Mouse (Mus musculus) heart, embryonic 14.5 days (tissue): ENCODE measurements around the gene Irs2. TPM values are rescaled to one million over a fixed set of nuclear protein-coding genes. Genes with fewer than 3 reads are reported as not detected.
A peak's percentile ranks its signal among the peaks of the same experiment; 100 is the strongest.

Experiments
- ATAC-seq: fragments of 200-750 bp; cut with Nextera tagmentation; 2 replicates; pipeline ENCODE4 v1.8.0; 2017; ENCODE audit warnings: low read depth, moderate TSS enrichment; ENCODE audit not compliant: insufficient number of reproducible peaks, insufficient read depth, low FRiP score
- H3K27ac ChIP-seq, 2 experiments: fragments of 200-500 bp in 1 of 2; fragments of 300-500 bp in 1 of 2; sonication (generic) in 1 of 2; replicated peaks in 1 of 2; 2 replicates each; pipeline ENCODE4 v1.5.1; 2012 to 2014; ENCODE audit warnings: low read depth in 2 of 2, low read length in 2 of 2, control low read depth in 1 of 2, mild to moderate bottlenecking in 1 of 2, mixed read lengths in 1 of 2; ENCODE audit not compliant: control insufficient read depth in 1 of 2, insufficient read depth in 1 of 2
- H3K27me3 ChIP-seq: fragments of 300-500 bp; sonication (generic); 2 replicates; pipeline ENCODE4 v1.6.1; 2014; ENCODE audit warnings: mild to moderate bottlenecking, low read length, control low read depth; ENCODE audit not compliant: control insufficient read depth, insufficient read depth
- H3K36me3 ChIP-seq: fragments of 300-500 bp; sonication (generic); 2 replicates; pipeline ENCODE4 v1.6.1; 2014; ENCODE audit warnings: mild to moderate bottlenecking, control low read depth, low read length, mixed read lengths; ENCODE audit not compliant: control insufficient read depth, insufficient read depth
- H3K4me1 ChIP-seq, 2 experiments: fragments of 200-500 bp in 1 of 2; fragments of 300-500 bp in 1 of 2; sonication (generic) in 1 of 2; 2 replicates each; pipeline ENCODE4 v1.6.1; 2012 to 2014; ENCODE audit warnings: low read length in 2 of 2, control low read depth in 1 of 2, mixed read lengths in 1 of 2; ENCODE audit not compliant: control insufficient read depth in 2 of 2, insufficient read depth in 2 of 2
- H3K4me2 ChIP-seq: fragments of 300-500 bp; sonication (generic); 2 replicates; pipeline ENCODE4 v1.6.1; 2014; ENCODE audit warnings: mild to moderate bottlenecking, low read length
- H3K4me3 ChIP-seq, 2 experiments: fragments of 200-500 bp in 1 of 2; fragments of 300-500 bp in 1 of 2; sonication (generic) in 1 of 2; 2 replicates each; pipeline ENCODE4 v1.5.1; 2012 to 2014; ENCODE audit warnings: low read length in 2 of 2, mild to moderate bottlenecking in 2 of 2, control low read depth in 1 of 2, low read depth in 1 of 2, moderate library complexity in 1 of 2; ENCODE audit not compliant: control insufficient read depth in 1 of 2, insufficient read depth in 1 of 2
- H3K9ac ChIP-seq: fragments of 300-500 bp; sonication (generic); 2 replicates; pipeline ENCODE4 v1.6.1; 2014; ENCODE audit warnings: mild to moderate bottlenecking, low read length
- H3K9me3 ChIP-seq: fragments of 300-500 bp; sonication (generic); 2 replicates; pipeline ENCODE4 v1.6.1; 2016; ENCODE audit warnings: low read length, control low read depth; ENCODE audit not compliant: control insufficient read depth
- WGBS: fragments of 180-500 bp; shearing (Covaris S2); extraction: QIAGEN DNeasy Blood & Tissue Kit; methylation state at CpG from one replicate; pipeline ENCODE4 v1.1.7; 2014; 5-methylcytosine and 5-hydroxymethylcytosine counted together
- polyA plus RNA-seq: library from polyadenylated mRNA; unstranded; fragments of >200 nt; fragmentation: Nextera tagmentation; extraction: Ambion mirVana; gene quantifications from 2 replicates; pipeline ENCODE4 v1.2.1, GENCODE M21; 2014

Gene Irs2
- polyA plus RNA-seq, 1 experiment from 2014 or later = 4.5 TPM

DNA sequence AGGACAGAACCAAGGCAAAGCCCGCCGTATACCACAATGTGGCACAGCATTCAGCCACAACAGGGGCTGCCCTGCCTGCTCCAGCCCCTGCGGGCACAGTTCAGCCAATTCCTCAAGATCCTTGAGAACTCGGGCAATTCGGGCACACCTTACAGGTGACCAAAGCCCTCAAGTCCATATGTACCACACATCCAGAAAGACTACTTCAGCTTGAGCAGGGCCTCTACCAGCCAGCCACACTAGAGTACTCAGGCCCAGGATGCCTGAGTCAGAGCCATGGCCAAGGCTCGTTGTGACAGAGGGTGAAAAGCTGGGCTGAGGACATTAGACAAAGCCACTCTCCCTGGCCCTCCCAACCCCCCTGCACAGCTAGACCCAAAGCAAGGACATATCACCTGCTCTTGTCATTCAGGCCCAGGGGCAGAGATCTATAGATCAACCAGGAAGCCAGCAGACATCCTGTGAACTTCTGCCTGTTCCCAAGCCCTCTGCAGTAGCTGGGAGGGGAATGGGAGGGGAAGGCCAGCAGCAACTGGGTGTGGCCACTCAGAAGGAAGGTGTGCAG lies 13.8 kb downstream of the Irs2 start:
- Histone ChIP-seq H3K4me3 (no peak overlapping the region), H3K4me1 (peaks cover 30 to 57% of the 10 kb centered on the region in 2 experiments), H3K9ac (no peak overlapping the region), H3K4me2 (no peak overlapping the region), H3K27ac (peak overlapping the region in 1 of 2 experiments; percentile 15; a peak in 1 of 4 replicates), H3K27me3 (no peaks in the 10 kb centered on the region), H3K9me3 (no peaks in the 10 kb centered on the region), H3K36me3 (peaks cover 18% of the 10 kb centered on the region; the same call in 1 of the 2 replicates)
- 86% methylated on average over 6 of the region's 6 CpGs for WGBS
- no peak; the same call in 1 of the 2 replicates for ATAC-seq

DNA sequence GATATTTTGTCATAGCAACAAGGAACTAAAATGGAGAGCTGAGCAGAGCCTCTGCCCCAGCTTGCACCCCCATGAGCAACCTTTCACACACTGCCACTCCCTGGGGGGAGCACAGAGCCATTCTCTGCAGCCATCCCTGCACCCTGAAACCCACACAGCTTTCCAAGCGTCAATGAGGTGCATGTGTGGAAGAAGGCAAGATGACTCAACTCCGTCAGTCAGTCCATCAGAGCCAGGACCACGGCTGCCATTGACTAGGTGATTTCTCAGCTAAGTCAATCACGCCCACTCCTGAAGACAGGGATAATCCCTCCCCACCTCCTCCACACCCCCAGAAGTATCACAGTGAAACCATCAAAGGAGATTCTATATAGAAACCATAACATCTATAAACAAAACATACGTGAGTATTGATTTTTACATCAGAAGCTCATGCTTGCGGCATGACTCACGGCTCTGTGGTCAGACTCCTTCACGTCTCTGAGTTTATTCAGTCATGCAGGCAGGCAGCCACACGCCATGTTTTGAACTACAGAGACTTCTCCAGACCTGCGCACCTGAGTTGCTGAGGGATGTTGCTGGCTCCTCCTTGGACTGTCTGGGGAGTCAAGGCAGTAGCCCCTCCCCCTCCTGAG lies 14.6 kb downstream of the Irs2 start:
- H3K27ac ChIP-seq = no peak overlapping the region
- H3K4me2 ChIP-seq = no peak overlapping the region
- no peak for ATAC-seq
- no peaks in the 10 kb centered on the region for H3K9me3 ChIP-seq
- peaks cover 17% of the 10 kb centered on the region; the same call in 1 of the 2 replicates for H3K36me3 ChIP-seq
- 93% methylated on average over 10 of the region's 10 CpGs for WGBS
- H3K4me1 ChIP-seq = peaks cover 30 to 62% of the 10 kb centered on the region in 2 experiments
- H3K4me3 ChIP-seq = no peak overlapping the region
- no peak overlapping the region for H3K9ac ChIP-seq
- no peaks in the 10 kb centered on the region for H3K27me3 ChIP-seq

DNA sequence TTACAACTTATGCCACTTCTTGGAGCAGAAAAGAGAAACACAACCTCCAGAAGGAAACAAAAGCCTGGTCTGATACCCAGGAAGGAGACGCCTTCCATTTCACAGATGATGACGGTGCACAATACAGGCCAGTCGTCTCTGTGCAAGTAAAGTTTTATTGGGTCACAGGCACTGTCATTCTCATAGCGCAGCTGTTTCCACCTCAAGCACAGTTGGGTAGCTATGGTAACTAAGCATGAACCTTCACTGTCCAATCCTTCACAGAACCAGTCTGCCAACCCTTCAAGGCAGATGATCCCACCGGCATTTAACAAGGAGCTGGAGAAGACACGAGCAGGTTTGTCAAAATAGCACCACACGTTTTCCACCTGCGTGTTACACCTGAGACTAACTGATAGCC lies 16.2 kb downstream of the Irs2 start:
- H3K9ac ChIP-seq = no peak overlapping the region
- H3K27me3 ChIP-seq = no peaks in the 10 kb centered on the region
- H3K4me3 ChIP-seq = no peak overlapping the region
- H3K4me1 ChIP-seq = peaks cover 35 to 74% of the 10 kb centered on the region in 2 experiments
- H3K27ac ChIP-seq = no peak overlapping the region
- 77% methylated on average over 8 of the region's 8 CpGs for WGBS
- H3K36me3 ChIP-seq = 0 out of 2 replicates have a peak, but pooled peaks cover 4% of the 10 kb centered on the region
- no peak overlapping the region for H3K4me2 ChIP-seq
- ATAC-seq = no peak
- no peaks in the 10 kb centered on the region for H3K9me3 ChIP-seq

DNA sequence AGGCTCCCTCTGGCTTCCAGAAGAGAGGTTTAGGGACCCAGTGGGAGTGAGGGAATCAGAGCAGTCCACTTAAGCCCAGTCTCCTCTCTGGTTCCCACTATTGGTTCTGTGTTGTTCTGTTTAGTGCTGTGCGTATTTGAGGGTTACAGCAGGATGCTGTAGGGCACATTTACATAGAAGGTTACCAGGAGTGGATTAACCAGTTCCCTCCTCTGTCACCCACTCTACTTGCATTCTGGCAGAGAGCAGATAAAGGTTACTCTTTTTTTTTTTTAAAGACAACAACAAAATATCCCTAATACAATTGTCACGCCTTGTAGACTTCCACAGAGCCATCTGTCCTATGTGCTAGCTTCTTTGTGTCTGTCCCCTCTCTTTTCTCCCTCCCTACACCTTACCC lies 16.9 kb downstream of the Irs2 start:
- no peak overlapping the region for H3K9ac ChIP-seq
- H3K4me2 ChIP-seq = no peak overlapping the region
- peaks cover 33 to 67% of the 10 kb centered on the region in 2 experiments for H3K4me1 ChIP-seq
- no peaks in the 10 kb centered on the region for H3K27me3 ChIP-seq
- no peaks in the 10 kb centered on the region; the same call in 1 of the 2 replicates for H3K9me3 ChIP-seq
- WGBS = 70% methylated on average over 2 of the region's 2 CpGs
- no peak overlapping the region for H3K4me3 ChIP-seq
- no peak for ATAC-seq
- no peak overlapping the region for H3K27ac ChIP-seq
- H3K36me3 ChIP-seq = peaks cover 7% of the 10 kb centered on the region

DNA sequence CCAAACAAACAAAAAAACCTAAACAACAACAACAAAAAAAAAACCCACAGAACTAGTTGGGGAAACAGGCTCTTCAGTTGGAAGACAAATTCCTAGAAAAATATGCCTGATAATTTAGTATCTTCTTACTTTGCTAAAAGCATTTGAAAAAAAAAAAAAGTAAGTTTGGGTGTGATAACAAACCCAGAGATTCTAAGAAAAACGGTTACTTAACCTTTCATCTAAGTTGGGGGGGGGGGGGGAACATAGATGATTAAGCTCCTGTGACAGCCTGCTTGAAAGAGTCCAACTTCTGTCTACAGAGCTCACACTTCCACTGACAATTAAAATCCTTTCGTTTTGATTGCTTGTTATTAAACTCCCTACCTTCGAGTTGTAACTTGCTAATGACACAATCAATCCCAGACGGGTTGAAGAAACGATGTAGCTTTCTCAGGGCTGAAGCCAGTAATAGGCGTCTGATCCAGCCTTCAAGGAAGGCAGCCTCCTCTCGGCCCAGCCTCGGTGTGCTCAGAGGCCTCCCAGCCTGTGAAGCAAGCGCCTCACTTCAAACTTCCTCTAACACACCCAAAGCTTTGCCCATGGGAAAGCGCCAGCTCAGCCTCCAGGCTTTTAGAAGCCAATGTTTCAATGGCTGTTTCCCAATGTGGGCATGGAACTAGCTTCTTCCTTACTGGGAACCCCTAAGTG lies 17.7 kb downstream of the Irs2 start:
- no peak overlapping the region; the same call in 1 of the 2 replicates for H3K9ac ChIP-seq
- no peak for ATAC-seq
- 44% methylated on average over 10 of the region's 10 CpGs for WGBS

DNA sequence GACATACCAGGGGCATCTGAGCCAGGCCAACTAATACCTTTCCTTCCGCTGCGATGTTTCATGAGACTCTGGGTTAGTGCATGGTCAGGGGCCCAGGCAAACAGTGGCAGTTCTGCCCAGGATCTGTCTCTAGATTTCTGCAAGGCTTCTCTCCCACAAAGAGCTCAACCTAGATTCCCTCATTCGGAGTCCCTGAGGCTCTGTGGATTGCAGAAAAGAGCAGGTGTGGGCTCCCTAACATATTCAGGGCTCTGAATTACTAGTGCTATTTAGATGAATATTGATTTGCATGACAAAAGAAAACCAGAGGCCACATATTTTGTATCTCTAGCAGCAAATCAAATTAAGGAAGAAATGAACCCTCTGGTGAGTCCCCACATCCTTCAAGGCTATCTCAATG lies 18.3 kb downstream of the Irs2 start:
- WGBS = 85% methylated on average over 3 of the region's 3 CpGs
- H3K27ac ChIP-seq = no peak overlapping the region
- H3K4me3 ChIP-seq = no peak overlapping the region
- H3K27me3 ChIP-seq = no peaks in the 10 kb centered on the region
- peaks cover 22 to 53% of the 10 kb centered on the region in 2 experiments for H3K4me1 ChIP-seq
- H3K9ac ChIP-seq = no peak overlapping the region
- H3K4me2 ChIP-seq = no peak overlapping the region
- peaks cover 19% of the 10 kb centered on the region for H3K36me3 ChIP-seq
- H3K9me3 ChIP-seq = no peaks in the 10 kb centered on the region; the same call in 1 of the 2 replicates
- no peak for ATAC-seq

More for the DNA sequence above, 17.7 kb downstream of the Irs2 start:
- H3K27ac ChIP-seq = 0 out of 4 replicates have a peak overlapping the region, but pooled peaks of 1 of the 2 experiments have one; percentile 15
- H3K27me3 ChIP-seq = no peaks in the 10 kb centered on the region
- H3K4me3 ChIP-seq = no peak overlapping the region
- no peaks in the 10 kb centered on the region; the same call in 1 of the 2 replicates for H3K9me3 ChIP-seq
- no peak overlapping the region for H3K4me2 ChIP-seq
- H3K36me3 ChIP-seq = peaks cover 14% of the 10 kb centered on the region
- peaks cover 28 to 59% of the 10 kb centered on the region in 2 experiments for H3K4me1 ChIP-seq

DNA sequence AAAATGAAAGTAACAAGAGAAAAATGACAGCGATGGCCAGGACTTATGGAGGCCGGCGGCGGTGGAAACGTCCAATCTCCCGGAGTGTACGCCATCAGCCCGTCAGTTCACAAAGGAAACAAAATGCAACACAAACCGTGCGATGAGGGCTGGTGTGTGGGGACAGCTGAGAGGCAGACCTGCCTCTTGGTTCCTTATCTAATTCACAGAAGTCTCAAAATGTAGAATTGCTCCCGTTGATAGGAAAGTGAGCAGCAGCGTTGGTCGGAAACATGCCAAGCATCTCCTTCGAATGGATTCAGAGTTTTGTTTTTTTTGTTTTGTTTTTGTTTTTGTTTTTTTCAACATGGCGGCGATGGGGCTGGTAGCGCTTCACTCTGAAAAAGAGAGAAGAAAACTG lies 21.6 kb downstream of the Irs2 start:
- Histone ChIP-seq H3K9me3 (no peaks in the 10 kb centered on the region; the same call in 1 of the 2 replicates), H3K4me2 (no peak overlapping the region), H3K27me3 (no peaks in the 10 kb centered on the region), H3K27ac (no peak overlapping the region), H3K4me3 (no peak overlapping the region), H3K4me1 (peaks cover 16 to 42% of the 10 kb centered on the region in 2 experiments), H3K9ac (no peak overlapping the region), H3K36me3 (peaks cover 35% of the 10 kb centered on the region)
- ATAC-seq = no peak
- WGBS = 94% methylated on average over 17 of the region's 17 CpGs
